Mouse (Mus musculus): ENCODE measurements at regions not wholly inside any gene's neighbourhood (a gene's known extent, or its start where the extent isn't known, plus 50 kb on each side); places are given as distances from the start of the nearest gene placed in this dataset.

DNA sequence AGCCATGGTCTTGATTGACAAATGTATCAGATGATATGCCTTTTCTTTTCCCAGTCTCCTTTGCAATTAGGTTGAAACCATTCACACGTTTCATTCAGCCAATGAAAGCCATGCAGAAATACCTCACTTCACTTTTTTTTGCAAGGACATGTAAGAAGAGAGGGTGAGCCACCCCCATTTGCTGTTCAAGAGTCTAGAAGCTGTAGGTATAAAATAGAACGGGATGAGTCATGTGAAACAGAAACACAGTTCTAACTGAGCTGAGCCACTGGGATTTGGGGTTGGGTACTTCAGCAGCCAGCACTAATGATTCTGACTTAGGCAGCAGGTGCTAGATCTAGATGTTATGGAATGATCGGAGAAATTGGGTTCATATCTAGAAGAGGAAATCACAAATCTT, 93.9 kb downstream of the Dusp6 start:
- Histone ChIP-seq H3K36me3 (ENCODE audit: control insufficient read depth in 1 of 2, insufficient read depth in 2 of 2, low read length in 2 of 2) (no peaks in the 10 kb centered on the region), H3K27me3 (ENCODE audit: control insufficient read depth in 1 of 2, insufficient read depth in 2 of 2, low read length in 2 of 2) (no peaks in the 10 kb centered on the region; a peak in 1 of 4 replicates), H3K79me2 (ENCODE audit: control insufficient read depth, insufficient read depth, low read length, poor library complexity) (no peaks in the 10 kb centered on the region), H3K4me1 (ENCODE audit: control insufficient read depth in 1 of 2, insufficient read depth in 2 of 2, low read length in 2 of 2) (no peaks in the 10 kb centered on the region), H3K4me3 (ENCODE audit: control insufficient read depth in 1 of 2, insufficient read depth in 1 of 2, low read depth in 2 of 2, low read length in 2 of 2) (no peak overlapping the region), H3K9me3 (replicated peaks; ENCODE audit: insufficient read depth, low read length) (no peaks in the 10 kb centered on the region), H3K27ac (ENCODE audit: control insufficient read depth, low read depth, low read length) (no peak overlapping the region), H3K9ac (ENCODE audit: control insufficient read depth, low read depth, low read length, poor library complexity, severe bottlenecking) (no peak overlapping the region)
- DNase-seq (ENCODE audit: low read depth, low spot score) = no peak
- TF ChIP-seq USF2 (IDR thresholded peaks at IDR 0.05; ENCODE audit: borderline replicate concordance in 1 of 2, insufficient read depth in 1 of 2, low read depth in 1 of 2, low read length in 2 of 2) (no peak), GABPA (IDR thresholded peaks at IDR 0.05; ENCODE audit: low read depth, low read length) (no peak), RCOR1 (IDR thresholded peaks at IDR 0.05; ENCODE audit: low read depth, low read length) (no peak), MEF2A (IDR thresholded peaks at IDR 0.05; ENCODE audit: extremely low read depth, insufficient replicate concordance, low read depth, low read length, poor library complexity, severe bottlenecking) (no peak), ZKSCAN1 (IDR thresholded peaks at IDR 0.05; ENCODE audit: low read depth, low read length) (no peak), POLR2A (IDR thresholded peaks at IDR 0.05; ENCODE audit: control insufficient read depth in 1 of 2, insufficient read depth in 1 of 2, low read depth in 1 of 2, low read length in 2 of 2, poor library complexity in 1 of 2) (no peak)

- DNase-seq (ENCODE audit: low read depth, low spot score) = no peak
- H3K4me3 ChIP-seq (ENCODE audit: control insufficient read depth in 1 of 2, insufficient read depth in 1 of 2, low read depth in 2 of 2, low read length in 2 of 2) = no peak overlapping the region
- no peak overlapping the region for H3K9ac ChIP-seq (ENCODE audit: control insufficient read depth, low read depth, low read length, poor library complexity, severe bottlenecking)
- no peak overlapping the region for H3K27ac ChIP-seq (ENCODE audit: control insufficient read depth, low read depth, low read length)
- H3K27me3 ChIP-seq (ENCODE audit: control insufficient read depth in 1 of 2, insufficient read depth in 2 of 2, low read length in 2 of 2) = no peaks in the 10 kb centered on the region; a peak in 1 of 4 replicates
- no peaks in the 10 kb centered on the region for H3K79me2 ChIP-seq (ENCODE audit: control insufficient read depth, insufficient read depth, low read length, poor library complexity)
- TF ChIP-seq ZMIZ1 (IDR thresholded peaks at IDR 0.05; ENCODE audit: low read depth, low read length) (no peak), JUND (IDR thresholded peaks at IDR 0.05; ENCODE audit: low read depth, low read length) (no peak)
- no peaks in the 10 kb centered on the region for H3K9me3 ChIP-seq (replicated peaks; ENCODE audit: insufficient read depth, low read length)
- H3K36me3 ChIP-seq (ENCODE audit: control insufficient read depth in 1 of 2, insufficient read depth in 2 of 2, low read length in 2 of 2) = no peaks in the 10 kb centered on the region
- H3K4me1 ChIP-seq (ENCODE audit: control insufficient read depth in 1 of 2, insufficient read depth in 2 of 2, low read length in 2 of 2) = no peaks in the 10 kb centered on the region
Measured at GRCm38 (mm10) chr10:99357347-99357746, 94.3 kb downstream of the Dusp6 start.

DNA sequence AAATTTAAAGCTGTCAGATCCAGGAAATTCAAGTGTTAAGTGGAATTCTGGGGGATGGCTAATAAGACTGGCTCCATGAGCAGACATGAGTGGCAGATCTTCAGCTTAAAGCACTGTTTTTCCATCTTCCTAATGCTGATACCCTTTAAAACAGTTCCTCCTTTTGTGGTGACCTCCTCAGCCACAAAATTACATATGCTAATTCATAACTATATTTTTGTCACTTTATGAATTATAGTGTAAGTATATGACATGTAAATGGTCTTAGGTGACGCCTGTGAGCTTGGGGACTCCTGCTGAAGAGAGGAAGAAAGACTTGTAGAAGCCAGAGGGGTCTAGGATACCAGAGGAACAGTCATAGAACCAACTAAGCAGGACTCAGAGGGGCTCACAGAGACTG, 95.2 kb downstream of the Dusp6 start:
- Histone ChIP-seq H3K27me3 (ENCODE audit: control insufficient read depth in 1 of 2, insufficient read depth in 2 of 2, low read length in 2 of 2) (no peaks in the 10 kb centered on the region; a peak in 1 of 4 replicates), H3K27ac (ENCODE audit: control insufficient read depth, low read depth, low read length) (no peak overlapping the region), H3K9ac (ENCODE audit: control insufficient read depth, low read depth, low read length, poor library complexity, severe bottlenecking) (no peak overlapping the region), H3K36me3 (ENCODE audit: control insufficient read depth in 1 of 2, insufficient read depth in 2 of 2, low read length in 2 of 2) (no peaks in the 10 kb centered on the region), H3K79me2 (ENCODE audit: control insufficient read depth, insufficient read depth, low read length, poor library complexity) (no peaks in the 10 kb centered on the region), H3K4me3 (ENCODE audit: control insufficient read depth in 1 of 2, insufficient read depth in 1 of 2, low read depth in 2 of 2, low read length in 2 of 2) (no peak overlapping the region), H3K4me1 (ENCODE audit: control insufficient read depth in 1 of 2, insufficient read depth in 2 of 2, low read length in 2 of 2) (no peaks in the 10 kb centered on the region), H3K9me3 (replicated peaks; ENCODE audit: insufficient read depth, low read length) (no peaks in the 10 kb centered on the region)
- no peak for DNase-seq (ENCODE audit: low read depth, low spot score)
- no peak for TF ChIP-seq CHD1 (IDR thresholded peaks at IDR 0.05; ENCODE audit: low read depth, low read length)
- no peak for TF ChIP-seq MAX (IDR thresholded peaks at IDR 0.05; ENCODE audit: low read length)
- no peak for TF ChIP-seq ELF1 (IDR thresholded peaks at IDR 0.05; ENCODE audit: low read depth, low read length)
- no peak for TF ChIP-seq USF2 (IDR thresholded peaks at IDR 0.05; ENCODE audit: borderline replicate concordance in 1 of 2, insufficient read depth in 1 of 2, low read depth in 1 of 2, low read length in 2 of 2)
- no peak for TF ChIP-seq SIN3A (IDR thresholded peaks at IDR 0.05; ENCODE audit: low read length)
- TF ChIP-seq CTCF (IDR thresholded peaks at IDR 0.05 in 2 of 3, conservative IDR thresholded peaks at IDR 0.05 in 1 of 3; ENCODE audit: control insufficient read depth in 1 of 3, insufficient read depth in 1 of 3, low read depth in 2 of 3, low read length in 3 of 3, poor library complexity in 1 of 3, severe bottlenecking in 1 of 3) = no peak
- no peak for TF ChIP-seq MYC (IDR thresholded peaks at IDR 0.05; ENCODE audit: low read depth, low read length)

Measured in MEL (cell line).